8 mouse cellular contexts compared by ENCODE assay signal in genomic region chr7:127935748-127936159, GRCm38 (mm10). TPM values are rescaled to one million over a fixed set of nuclear protein-coding genes. Genes with fewer than 3 reads are reported as not detected.
DNase-seq lines count a peak whose midpoint lies in the region; ATAC-seq and TF ChIP-seq lines count a peak whose summit lies in the region.

No protein-coding gene starts in this region.

- ATAC-seq in cerebellum, adult (ENCODE audit: insufficient number of reproducible peaks, low FRiP score, low TSS enrichment): 0 out of 2 replicates have a peak, but pooled peaks have one; percentile 50
- peak; percentile 77 for ATAC-seq in forebrain, embryonic 12.5 days (ENCODE audit: low FRiP score)
- peak; percentile 45 for ATAC-seq in liver, embryonic 12.5 days
- ATAC-seq in stomach, embryonic 16.5 days (ENCODE audit: insufficient read depth, low FRiP score): peak; percentile 17; the same call in 1 of the 2 replicates

- TF ChIP-seq CTCF in C2C12 (IDR thresholded peaks at IDR 0.05; ENCODE audit: control insufficient read depth, insufficient read depth, insufficient read length): no peak

- peak overlapping the region; percentile 87 for H3ac ChIP-seq in C2C12 (ENCODE audit: control insufficient read depth, insufficient read length, low read depth)

- H3K4me1 ChIP-seq in forebrain, embryonic 12.5 days: peaks cover 13% of the 10 kb centered on the region
- peaks cover 43% of the 10 kb centered on the region for H3K4me1 ChIP-seq in liver, embryonic 12.5 days
- H3K4me1 ChIP-seq in stomach, embryonic 16.5 days (ENCODE audit: control insufficient read depth, insufficient read depth, low read length): peaks cover 35% of the 10 kb centered on the region

- WGBS in forebrain, embryonic 12.5 days: under 1% methylated on average over 31 of the region's 38 CpGs
- WGBS in liver, embryonic 12.5 days (ENCODE audit: insufficient replicate concordance): 2% methylated on average over 38 of the region's 38 CpGs
- under 1% methylated on average over 38 of the region's 38 CpGs for WGBS in stomach, embryonic 16.5 days

- peak overlapping the region; percentile 82 for H3K9ac ChIP-seq in forebrain, embryonic 12.5 days
- peak overlapping the region; percentile 90 for H3K9ac ChIP-seq in liver, embryonic 12.5 days
- peak overlapping the region; percentile 78 for H3K9ac ChIP-seq in stomach, embryonic 16.5 days (ENCODE audit: low read length)

- no peaks in the 10 kb centered on the region for H3K36me3 ChIP-seq in C2C12 (ENCODE audit: control insufficient read depth, insufficient read depth)
- no peaks in the 10 kb centered on the region for H3K36me3 ChIP-seq in forebrain, embryonic 12.5 days (replicated peaks)
- H3K36me3 ChIP-seq in liver, embryonic 12.5 days: no peaks in the 10 kb centered on the region
- H3K36me3 ChIP-seq in stomach, embryonic 16.5 days (ENCODE audit: control insufficient read depth, insufficient read depth, low read length): no peaks in the 10 kb centered on the region

- H3K4me2 ChIP-seq in forebrain, embryonic 12.5 days: peak overlapping the region; percentile 95
- peak overlapping the region; percentile 100 for H3K4me2 ChIP-seq in liver, embryonic 12.5 days
- H3K4me2 ChIP-seq in stomach, embryonic 16.5 days (ENCODE audit: low read depth, low read length): peak overlapping the region; percentile 69

- peak overlapping the region; percentile 34 for H3K4me3 ChIP-seq in C2C12 (ENCODE audit: insufficient read depth, poor library complexity, severe bottlenecking)
- H3K4me3 ChIP-seq in forebrain, embryonic 12.5 days (replicated peaks): peak overlapping the region; percentile 69
- H3K4me3 ChIP-seq in liver, embryonic 12.5 days: peak overlapping the region; percentile 76
- peak overlapping the region; percentile 70 for H3K4me3 ChIP-seq in stomach, embryonic 16.5 days (replicated peaks; ENCODE audit: low read length)

- peak overlapping the region; percentile 67 for H3K27ac ChIP-seq in forebrain, embryonic 12.5 days
- H3K27ac ChIP-seq in liver, embryonic 12.5 days: peak overlapping the region; percentile 69
- H3K27ac ChIP-seq in stomach, embryonic 16.5 days (ENCODE audit: low read length): peak overlapping the region; percentile 73

- H3K27me3 ChIP-seq in C2C12 (ENCODE audit: control insufficient read depth, insufficient read depth, insufficient read length): no peaks in the 10 kb centered on the region
- H3K27me3 ChIP-seq in forebrain, embryonic 12.5 days: peaks cover 11% of the 10 kb centered on the region; the same call in 1 of the 2 replicates
- no peaks in the 10 kb centered on the region for H3K27me3 ChIP-seq in liver, embryonic 12.5 days (replicated peaks)
- no peaks in the 10 kb centered on the region for H3K27me3 ChIP-seq in stomach, embryonic 16.5 days (ENCODE audit: control insufficient read depth, insufficient read depth, low read length)

- no peaks in the 10 kb centered on the region for H3K79me3 ChIP-seq in C2C12 (ENCODE audit: low read depth)

- no peaks in the 10 kb centered on the region for H3K9me3 ChIP-seq in forebrain, embryonic 12.5 days
- H3K9me3 ChIP-seq in liver, embryonic 12.5 days (replicated peaks): no peaks in the 10 kb centered on the region
- H3K9me3 ChIP-seq in stomach, embryonic 16.5 days (replicated peaks; ENCODE audit: control insufficient read depth, low read length): no peaks in the 10 kb centered on the region

- DNase-seq in cerebellum, postnatal 4 days (ENCODE audit: low spot score in 2 of 2): no peak
- no peak for DNase-seq in MN1 (ENCODE audit: low spot score)
- no peak for DNase-seq in layer of hippocampus, adult 18-20 months (ENCODE audit: low spot score in 2 of 2)

- H3K79me2 ChIP-seq in C2C12 (ENCODE audit: control insufficient read depth, insufficient read depth): no peaks in the 10 kb centered on the region

TF ChIP-seq in C2C12, 6 proteins besides CTCF, POLR2A, EP300 and RAD21:
- TF ChIP-seq MYOG (IDR thresholded peaks at IDR 0.05; ENCODE audit: control insufficient read depth, extremely low read depth, insufficient read length): no peak
- TF ChIP-seq MAX (IDR thresholded peaks at IDR 0.05): no peak
- TF ChIP-seq CEBPB (IDR thresholded peaks at IDR 0.05; ENCODE audit: low read depth): no peak

RNA-seq across cellular contexts. Expression of gene Prss8, which starts 5.8 kb away (rescaled TPM):
- polyA plus RNA-seq in C2C12 (2012; fragmentation: generic; extraction: Trizol): not detected
- 1.5 and 2.4 TPM in 2 replicates for polyA plus RNA-seq in forebrain, embryonic 12.5 days (2016; fragmentation: Nextera tagmentation; extraction: Ambion mirVana)
- 4.0 and 4.4 TPM in 2 replicates for polyA plus RNA-seq in liver, embryonic 12.5 days (2016; fragmentation: Nextera tagmentation; extraction: Ambion mirVana)
- 63.8 and 78.8 TPM in 2 replicates for polyA plus RNA-seq in stomach, embryonic 16.5 days (2015; fragmentation: Nextera tagmentation; extraction: Ambion mirVana)
- under 1 TPM; 0.25 to 0.46 TPM for total RNA-seq in layer of hippocampus, adult 18-20 months (2021)

RNA-seq across cellular contexts. Expression of gene Prss36, which starts 10.8 kb away (rescaled TPM):
- polyA plus RNA-seq in C2C12 (2012; fragmentation: generic; extraction: Trizol): 4.7 TPM
- 8.4 and 9.0 TPM in 2 replicates for polyA plus RNA-seq in forebrain, embryonic 12.5 days (2016; fragmentation: Nextera tagmentation; extraction: Ambion mirVana)
- 3.9 and 5.1 TPM in 2 replicates for polyA plus RNA-seq in liver, embryonic 12.5 days (2016; fragmentation: Nextera tagmentation; extraction: Ambion mirVana)
- polyA plus RNA-seq in stomach, embryonic 16.5 days (2015; fragmentation: Nextera tagmentation; extraction: Ambion mirVana): 10.7 and 11.7 TPM in 2 replicates
- 10 to 100 TPM; 10.3 to 10.5 TPM for total RNA-seq in layer of hippocampus, adult 18-20 months (2021)

RNA-seq across cellular contexts. Expression of gene Kat8, which starts 23.4 kb away (rescaled TPM):
- polyA plus RNA-seq in C2C12 (2012; fragmentation: generic; extraction: Trizol): 18.7 TPM
- polyA plus RNA-seq in forebrain, embryonic 12.5 days (2016; fragmentation: Nextera tagmentation; extraction: Ambion mirVana): 46.6 and 52.4 TPM in 2 replicates
- 29.5 and 31.0 TPM in 2 replicates for polyA plus RNA-seq in liver, embryonic 12.5 days (2016; fragmentation: Nextera tagmentation; extraction: Ambion mirVana)
- polyA plus RNA-seq in stomach, embryonic 16.5 days (2015; fragmentation: Nextera tagmentation; extraction: Ambion mirVana): 27.6 and 29.2 TPM in 2 replicates
- total RNA-seq in layer of hippocampus, adult 18-20 months (2021): 10 to 100 TPM; 29.8 to 30.9 TPM

RNA-seq across cellular contexts. Expression of gene Fus, which starts 31.5 kb away (rescaled TPM):
- polyA plus RNA-seq in C2C12 (2012; fragmentation: generic; extraction: Trizol): 468 TPM
- polyA plus RNA-seq in forebrain, embryonic 12.5 days (2016; fragmentation: Nextera tagmentation; extraction: Ambion mirVana): 517 and 534 TPM in 2 replicates
- polyA plus RNA-seq in liver, embryonic 12.5 days (2016; fragmentation: Nextera tagmentation; extraction: Ambion mirVana): 217 and 225 TPM in 2 replicates
- polyA plus RNA-seq in stomach, embryonic 16.5 days (2015; fragmentation: Nextera tagmentation; extraction: Ambion mirVana): 204 and 234 TPM in 2 replicates
- total RNA-seq in layer of hippocampus, adult 18-20 months (2021): 100 to 1,000 TPM; 279 to 285 TPM

RNA-seq across cellular contexts. Expression of gene Bckdk, which starts 31.9 kb away (rescaled TPM):
- polyA plus RNA-seq in C2C12 (2012; fragmentation: generic; extraction: Trizol): 52.4 TPM
- 89.2 and 92.8 TPM in 2 replicates for polyA plus RNA-seq in forebrain, embryonic 12.5 days (2016; fragmentation: Nextera tagmentation; extraction: Ambion mirVana)
- 81.3 and 82.2 TPM in 2 replicates for polyA plus RNA-seq in liver, embryonic 12.5 days (2016; fragmentation: Nextera tagmentation; extraction: Ambion mirVana)
- polyA plus RNA-seq in stomach, embryonic 16.5 days (2015; fragmentation: Nextera tagmentation; extraction: Ambion mirVana): 134 and 148 TPM in 2 replicates
- 10 to 100 TPM; 41.4 to 42.4 TPM for total RNA-seq in layer of hippocampus, adult 18-20 months (2021)

Comparison
In these comparisons a context has a peak if more than half of its experiments do, and no peak if none do; other contexts are left out.
1. ATAC-seq: peak in every context shown above with its lines; median percentile 77 in forebrain, embryonic 12.5 days; 50 in cerebellum, adult; 45 in liver, embryonic 12.5 days; 17 in stomach, embryonic 16.5 days.
2. RNA of gene Prss8, which starts 5.8 kb away (polyA plus RNA-seq): 63.8 to 78.8 TPM in stomach, embryonic 16.5 days; 4.0 to 4.4 TPM in liver, embryonic 12.5 days, 1.5 to 2.4 TPM in forebrain, embryonic 12.5 days and not detected in C2C12 (single experiment); every median in the first group is over 10 times any median in the second.
3. Peak in every context shown above with its lines, with median percentiles within 50 percentile points of each other: H3K4me3 ChIP-seq, H3K27ac ChIP-seq, H3K4me2 ChIP-seq and H3K9ac ChIP-seq.